Mouse (Mus musculus) brown adipose tissue, adult 24 weeks (tissue): ENCODE results near the gene Srsf1. TPM values are rescaled to one million over a fixed set of nuclear protein-coding genes. Genes with fewer than 3 reads are reported as not detected.

ENCODE experiments used
- H3K27ac ChIP-seq: fragments of 200-500 bp; replicated peaks from 2 replicates; pipeline ENCODE4 v1.5.1; 2012; ENCODE audit warnings: low read depth, mild to moderate bottlenecking, low read length
- H3K4me1 ChIP-seq: fragments of 200-500 bp; 2 replicates; pipeline ENCODE4 v1.6.1; 2012; ENCODE audit warnings: low read length, mixed read lengths; ENCODE audit not compliant: control insufficient read depth, insufficient read depth, insufficient read length
- H3K4me3 ChIP-seq: fragments of 200-500 bp; 2 replicates; pipeline ENCODE4 v1.5.1; 2012; ENCODE audit warnings: low read depth, mild to moderate bottlenecking, low read length, moderate library complexity; ENCODE audit not compliant: insufficient read depth
- polyA plus RNA-seq: library from polyadenylated mRNA; stranded (reverse); fragments of >200 nt; gene quantifications from 2 replicates; pipeline ENCODE4 v1.2.4, GENCODE M21; 2012; ENCODE audit not compliant: missing spikeins, insufficient read depth, insufficient read length

Srsf1 gene
- polyA plus RNA-seq, 1 experiment = 52.3 TPM

GRCm38 (mm10) chr11:88052638-88053037 lies 5.5 kb downstream of the Srsf1 start:
- Histone ChIP-seq H3K4me1 (0 out of 2 replicates have a peak, but pooled peaks cover 2% of the 10 kb centered on the region), H3K27ac (no peak overlapping the region), H3K4me3 (no peak overlapping the region)

DNA sequence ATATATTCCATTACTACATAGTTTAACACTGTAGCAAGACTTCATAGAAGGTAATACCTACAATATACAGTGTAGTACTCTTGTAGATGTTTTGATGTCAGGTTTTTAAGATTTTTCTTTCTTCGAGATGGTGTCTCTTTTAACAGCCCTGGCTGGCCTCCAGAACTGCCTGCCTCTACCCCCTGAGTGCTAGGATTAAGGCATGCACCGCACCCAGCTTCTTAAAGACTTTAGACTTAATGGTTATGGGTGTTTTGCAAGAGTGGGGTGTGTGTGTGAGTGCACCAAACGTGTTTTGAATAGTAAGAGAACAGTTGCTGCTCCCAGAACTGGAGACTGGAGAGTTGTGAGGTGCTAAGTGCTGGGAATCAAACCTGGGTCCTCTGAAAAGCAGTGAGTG lies 6.6 kb downstream of the Srsf1 start:
- Histone ChIP-seq H3K27ac (no peak overlapping the region), H3K4me1 (0 out of 2 replicates have a peak, but pooled peaks cover 2% of the 10 kb centered on the region), H3K4me3 (no peak overlapping the region)

DNA sequence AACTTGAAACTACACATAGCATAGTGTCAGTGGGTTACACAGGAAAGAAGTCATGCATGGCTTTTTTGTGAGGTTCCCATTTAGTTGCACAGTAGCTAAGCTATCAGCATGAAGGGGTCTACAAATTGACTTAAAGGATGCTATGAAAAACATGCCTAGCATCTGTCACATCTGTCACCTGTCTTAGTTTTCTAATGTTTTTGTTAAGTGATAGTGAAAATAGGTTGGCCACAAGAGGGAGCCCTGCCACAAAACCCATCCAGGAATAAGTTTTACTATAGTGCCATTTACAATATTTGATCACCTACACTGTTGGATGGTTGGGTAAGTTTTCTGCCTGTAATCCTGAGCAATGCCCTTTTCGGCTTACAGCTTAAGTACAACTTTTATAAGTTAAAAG lies 7.4 kb downstream of the Srsf1 start:
- Histone ChIP-seq H3K27ac (no peak overlapping the region), H3K4me1 (no peaks in the 10 kb centered on the region), H3K4me3 (no peak overlapping the region)

DNA sequence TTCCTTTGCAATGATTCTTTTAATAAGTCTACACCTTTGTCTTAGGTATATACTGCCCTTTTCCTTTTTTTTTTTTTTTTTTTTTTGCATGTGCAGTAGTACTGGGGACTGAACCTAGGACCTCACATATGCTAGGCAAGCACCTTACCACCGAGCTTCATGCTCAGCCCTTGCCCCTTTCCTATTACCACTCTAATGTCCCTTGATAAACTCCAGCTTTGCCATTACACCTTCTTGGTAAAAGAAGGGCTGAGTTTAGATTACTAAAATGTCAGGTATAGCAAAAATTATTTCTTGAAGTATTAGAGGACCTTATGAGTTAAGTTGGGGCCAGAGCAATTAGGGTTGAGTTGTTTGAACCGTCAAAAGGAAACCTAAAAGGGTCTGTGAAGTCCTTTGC lies 8.6 kb downstream of the Srsf1 start:
- no peak overlapping the region for H3K4me3 ChIP-seq
- no peak overlapping the region for H3K27ac ChIP-seq
- no peaks in the 10 kb centered on the region for H3K4me1 ChIP-seq

GRCm38 (mm10) chr11:88057788-88058187 lies 10.6 kb downstream of the Srsf1 start:
- Histone ChIP-seq H3K4me3 (no peak overlapping the region), H3K27ac (no peak overlapping the region), H3K4me1 (no peaks in the 10 kb centered on the region)

DNA sequence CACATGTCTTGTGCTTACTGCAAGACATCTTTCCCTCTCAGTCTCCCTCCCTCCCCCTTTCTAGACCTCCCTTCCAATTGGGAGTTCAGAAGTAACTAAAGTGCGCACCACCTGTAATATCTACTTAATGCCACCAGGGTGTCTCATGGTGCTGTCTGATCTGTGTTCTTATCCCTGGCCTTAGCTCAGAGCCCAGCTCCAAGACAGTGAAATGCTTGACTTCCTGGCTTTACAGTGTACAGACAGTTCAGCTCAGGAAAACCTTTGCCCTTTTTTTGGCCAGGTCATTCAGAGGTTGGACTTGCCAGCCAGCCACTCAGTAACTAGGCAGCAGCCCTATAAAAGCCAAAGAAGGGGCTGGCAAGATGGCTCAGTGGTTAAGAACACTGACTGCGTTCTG lies 12.0 kb downstream of the Srsf1 start:
- Histone ChIP-seq H3K27ac (no peak overlapping the region), H3K4me1 (no peaks in the 10 kb centered on the region), H3K4me3 (no peak overlapping the region)

- Histone ChIP-seq H3K4me3 (no peak overlapping the region), H3K4me1 (no peaks in the 10 kb centered on the region), H3K27ac (no peak overlapping the region)
These were observed 14.9 kb downstream of the Srsf1 start for GRCm38 (mm10) chr11:88061892-88062625.

DNA sequence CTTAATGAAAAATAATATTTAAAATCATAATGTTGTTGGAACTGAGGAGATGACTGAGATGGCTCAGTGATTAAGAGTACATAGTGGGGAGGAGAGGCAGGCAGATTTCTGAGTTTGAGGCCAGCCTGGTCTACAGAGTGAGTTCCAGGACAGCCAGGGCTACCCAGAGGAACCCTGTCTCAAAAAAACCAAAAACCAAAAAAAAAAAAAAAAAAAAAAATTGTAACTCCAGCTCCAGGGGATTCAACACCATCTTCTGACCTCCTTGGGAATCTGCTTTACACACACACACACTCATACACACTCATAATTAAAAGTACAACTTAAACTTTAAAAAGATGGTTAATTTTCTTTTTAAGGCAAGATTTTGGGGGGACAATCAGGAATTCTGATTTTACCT lies 18.6 kb downstream of the Srsf1 start:
- no peaks in the 10 kb centered on the region for H3K4me1 ChIP-seq
- no peak overlapping the region for H3K4me3 ChIP-seq
- no peak overlapping the region for H3K27ac ChIP-seq

GRCm38 (mm10) chr11:88067191-88067585 lies 20.0 kb downstream of the Srsf1 start:
- H3K27ac ChIP-seq = peak overlapping the region; percentile 80; the same call in 1 of the 2 replicates
- peak overlapping the region; percentile 88 for H3K4me3 ChIP-seq
- no peaks in the 10 kb centered on the region for H3K4me1 ChIP-seq

- H3K27ac ChIP-seq = peak within 1 kb of the TSS; percentile 80
These were observed 20.6 kb downstream of the Srsf1 start, which contains the start of gene Vezf1 for GRCm38 (mm10) chr11:88067586-88068410. Gene Vezf1 (plus strand): TSS chr11:88068279.

GRCm38 (mm10) chr11:88068411-88069245 lies 21.5 kb downstream of the Srsf1 start:
- H3K4me3 ChIP-seq = peak overlapping the region; percentile 88
- H3K4me1 ChIP-seq = peaks cover 3% of the 10 kb centered on the region; the same call in 1 of the 2 replicates
- H3K27ac ChIP-seq = peak overlapping the region; percentile 71

More at GRCm38 (mm10) chr11:88067586-88068410, 20.6 kb downstream of the Srsf1 start, which contains the start of gene Vezf1:
- Histone ChIP-seq H3K4me1 (no peaks in the 10 kb centered on the region), H3K4me3 (peak within 1 kb of the TSS; percentile 88)

GRCm38 (mm10) chr11:88069246-88069570 lies 22.0 kb downstream of the Srsf1 start:
- H3K4me3 ChIP-seq = peak overlapping the region; percentile 88
- H3K4me1 ChIP-seq = peaks cover 5% of the 10 kb centered on the region; the same call in 1 of the 2 replicates
- H3K27ac ChIP-seq = no peak overlapping the region

DNA sequence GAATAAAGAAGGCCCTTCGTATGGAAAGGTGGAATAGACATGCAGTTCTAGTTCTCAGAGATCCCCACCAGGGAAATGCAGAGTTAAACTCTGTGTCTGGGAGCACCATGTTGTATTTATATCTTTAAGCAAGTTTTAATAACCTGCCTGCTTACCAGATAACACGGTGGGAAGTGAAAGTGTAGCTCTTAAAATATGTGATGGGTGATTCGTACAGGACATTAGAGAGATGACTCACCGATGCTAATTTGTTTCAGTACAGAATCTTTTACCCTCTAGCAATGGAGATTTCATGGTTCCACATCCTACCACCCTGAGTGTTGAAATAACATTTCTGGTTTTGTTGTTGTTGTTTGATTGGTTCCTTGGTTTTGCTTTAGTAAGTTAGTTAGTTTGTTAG lies 23.2 kb downstream of the Srsf1 start:
- no peak overlapping the region for H3K27ac ChIP-seq
- no peak overlapping the region for H3K4me3 ChIP-seq
- peaks cover 5% of the 10 kb centered on the region; the same call in 1 of the 2 replicates for H3K4me1 ChIP-seq

- Histone ChIP-seq H3K4me3 (no peak overlapping the region), H3K4me1 (peaks cover 5% of the 10 kb centered on the region; the same call in 1 of the 2 replicates), H3K27ac (no peak overlapping the region)
These were observed 23.9 kb downstream of the Srsf1 start for GRCm38 (mm10) chr11:88071113-88071512.
